Mouse (Mus musculus): ENCODE results near the gene Fut1. TPM values are rescaled to one million over a fixed set of nuclear protein-coding genes. Genes with fewer than 3 reads are reported as not detected.

Gene Fut1
- polyA plus RNA-seq, 1 experiment from 2014 or later: not detected

DNA sequence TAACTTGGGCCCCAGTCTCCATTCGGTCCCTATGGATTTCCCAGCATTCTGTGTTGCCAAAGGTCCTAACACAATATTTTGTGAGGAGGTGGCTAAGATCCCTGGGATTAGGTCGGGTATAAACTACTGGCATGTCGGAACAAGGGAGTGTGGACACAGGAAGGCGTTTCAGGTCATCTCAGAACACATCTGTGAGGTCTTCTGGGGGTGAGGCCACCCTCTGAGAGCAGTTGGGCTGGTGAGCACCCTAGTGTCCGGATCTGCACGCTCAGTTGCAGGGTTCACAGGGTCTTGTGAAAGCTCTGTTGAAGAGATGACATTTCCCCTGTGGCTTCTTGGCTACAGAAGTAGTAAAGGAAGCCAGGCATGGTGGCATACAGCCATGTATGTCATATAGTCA lies 31.2 kb upstream of the Fut1 start:
- Histone ChIP-seq H3K4me3 (ENCODE audit: low read depth, low read length) (no peak overlapping the region), H3K9me3 (replicated peaks; ENCODE audit: control insufficient read depth, low read length) (no peaks in the 10 kb centered on the region), H3K27ac (ENCODE audit: low read depth, low read length) (no peak overlapping the region), H3K9ac (ENCODE audit: low read length) (no peak overlapping the region), H3K27me3 (replicated peaks; ENCODE audit: control insufficient read depth, insufficient read depth, low read length) (no peaks in the 10 kb centered on the region), H3K36me3 (ENCODE audit: control insufficient read depth, insufficient read depth, low read length) (peaks cover 12% of the 10 kb centered on the region), H3K4me2 (ENCODE audit: low read length) (no peak overlapping the region), H3K4me1 (ENCODE audit: control insufficient read depth, insufficient read depth, low read length) (no peaks in the 10 kb centered on the region)
- 89% methylated on average over 6 of the region's 6 CpGs for WGBS
- ATAC-seq (no peak), DNase-seq (ENCODE audit: low spot score) (no peak)

- WGBS: 93% methylated on average over 23 of the region's 23 CpGs
- Histone ChIP-seq H3K4me3 (ENCODE audit: low read depth, low read length) (no peak overlapping the region), H3K4me2 (ENCODE audit: low read length) (no peak overlapping the region), H3K36me3 (ENCODE audit: control insufficient read depth, insufficient read depth, low read length) (peaks cover 10% of the 10 kb centered on the region), H3K27me3 (replicated peaks; ENCODE audit: control insufficient read depth, insufficient read depth, low read length) (no peaks in the 10 kb centered on the region), H3K4me1 (ENCODE audit: control insufficient read depth, insufficient read depth, low read length) (no peaks in the 10 kb centered on the region), H3K9ac (ENCODE audit: low read length) (no peak overlapping the region), H3K9me3 (replicated peaks; ENCODE audit: control insufficient read depth, low read length) (no peaks in the 10 kb centered on the region), H3K27ac (ENCODE audit: low read depth, low read length) (no peak overlapping the region)
- ATAC-seq: no peak
- no peak for DNase-seq (ENCODE audit: low spot score)
These were observed 29.2 kb upstream of the Fut1 start for GRCm38 (mm10) chr7:45587631-45588592.

- DNase-seq (ENCODE audit: low spot score) (peak; percentile 98), ATAC-seq (peak; percentile 99)
- Histone ChIP-seq H3K4me1 (ENCODE audit: control insufficient read depth, insufficient read depth, low read length) (no peaks in the 10 kb centered on the region), H3K27ac (ENCODE audit: low read depth, low read length) (peak overlapping the region; percentile 36; the same call in 1 of the 2 replicates), H3K36me3 (ENCODE audit: control insufficient read depth, insufficient read depth, low read length) (peaks cover 10% of the 10 kb centered on the region), H3K27me3 (replicated peaks; ENCODE audit: control insufficient read depth, insufficient read depth, low read length) (no peaks in the 10 kb centered on the region), H3K9ac (ENCODE audit: low read length) (peak overlapping the region; percentile 52), H3K4me3 (ENCODE audit: low read depth, low read length) (peak overlapping the region; percentile 26), H3K9me3 (replicated peaks; ENCODE audit: control insufficient read depth, low read length) (no peaks in the 10 kb centered on the region), H3K4me2 (ENCODE audit: low read length) (peak overlapping the region; percentile 42)
- 4% methylated on average over 19 of the region's 19 CpGs for WGBS
These were observed 27.9 kb upstream of the Fut1 start for GRCm38 (mm10) chr7:45589173-45589572.

DNA sequence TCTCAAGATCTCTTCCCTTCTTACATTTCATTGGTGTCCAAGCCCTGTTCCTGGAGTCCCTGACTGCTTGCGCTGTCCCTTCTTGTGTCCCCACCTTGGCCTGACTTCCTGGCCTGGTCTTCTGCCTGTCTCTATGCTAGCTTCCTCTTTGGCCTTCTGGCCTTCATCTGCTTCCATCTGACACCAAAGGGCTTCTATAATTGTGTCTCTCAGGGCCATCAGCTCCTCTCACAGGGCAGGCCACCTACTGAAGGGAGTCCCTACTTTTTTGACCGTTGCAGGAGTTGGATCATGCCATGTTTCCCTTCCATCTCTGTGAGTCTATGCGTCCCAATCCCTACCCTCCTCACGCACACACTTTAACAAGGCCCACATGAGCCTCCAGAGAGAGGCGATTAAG lies 27.2 kb upstream of the Fut1 start:
- Histone ChIP-seq H3K4me3 (ENCODE audit: low read depth, low read length) (no peak overlapping the region), H3K9ac (ENCODE audit: low read length) (no peak overlapping the region), H3K27me3 (replicated peaks; ENCODE audit: control insufficient read depth, insufficient read depth, low read length) (no peaks in the 10 kb centered on the region), H3K4me1 (ENCODE audit: control insufficient read depth, insufficient read depth, low read length) (no peaks in the 10 kb centered on the region), H3K4me2 (ENCODE audit: low read length) (no peak overlapping the region), H3K27ac (ENCODE audit: low read depth, low read length) (no peak overlapping the region), H3K36me3 (ENCODE audit: control insufficient read depth, insufficient read depth, low read length) (peaks cover 10% of the 10 kb centered on the region), H3K9me3 (replicated peaks; ENCODE audit: control insufficient read depth, low read length) (no peaks in the 10 kb centered on the region)
- no peak for DNase-seq (ENCODE audit: low spot score)
- WGBS: 95% methylated on average over 5 of the region's 5 CpGs
- no peak for ATAC-seq

- H3K4me1 ChIP-seq (ENCODE audit: control insufficient read depth, insufficient read depth, low read length): no peaks in the 10 kb centered on the region
- H3K36me3 ChIP-seq (ENCODE audit: control insufficient read depth, insufficient read depth, low read length): peaks cover 1% of the 10 kb centered on the region; the same call in 1 of the 2 replicates
- no peaks in the 10 kb centered on the region for H3K9me3 ChIP-seq (replicated peaks; ENCODE audit: control insufficient read depth, low read length)
- ATAC-seq (no peak), DNase-seq (ENCODE audit: low spot score) (peak; percentile 25)
- no peak overlapping the region for H3K27ac ChIP-seq (ENCODE audit: low read depth, low read length)
- H3K27me3 ChIP-seq (replicated peaks; ENCODE audit: control insufficient read depth, insufficient read depth, low read length): no peaks in the 10 kb centered on the region
- 63% methylated on average over 3 of the region's 3 CpGs for WGBS
- H3K4me2 ChIP-seq (ENCODE audit: low read length): no peak overlapping the region
- no peak overlapping the region for H3K4me3 ChIP-seq (ENCODE audit: low read depth, low read length)
- H3K9ac ChIP-seq (ENCODE audit: low read length): no peak overlapping the region
These were observed 26.2 kb upstream of the Fut1 start for GRCm38 (mm10) chr7:45590874-45591273.

GRCm38 (mm10) chr7:45591880-45592279 lies 25.2 kb upstream of the Fut1 start:
- H3K27ac ChIP-seq (ENCODE audit: low read depth, low read length): no peak overlapping the region
- no peaks in the 10 kb centered on the region for H3K27me3 ChIP-seq (replicated peaks; ENCODE audit: control insufficient read depth, insufficient read depth, low read length)
- no peaks in the 10 kb centered on the region for H3K9me3 ChIP-seq (replicated peaks; ENCODE audit: control insufficient read depth, low read length)
- ATAC-seq (no peak), DNase-seq (ENCODE audit: low spot score) (no peak)
- H3K4me1 ChIP-seq (ENCODE audit: control insufficient read depth, insufficient read depth, low read length): no peaks in the 10 kb centered on the region
- no peak overlapping the region for H3K4me2 ChIP-seq (ENCODE audit: low read length)
- 80% methylated on average over 7 of the region's 7 CpGs for WGBS
- no peak overlapping the region for H3K9ac ChIP-seq (ENCODE audit: low read length)
- H3K36me3 ChIP-seq (ENCODE audit: control insufficient read depth, insufficient read depth, low read length): no peaks in the 10 kb centered on the region
- H3K4me3 ChIP-seq (ENCODE audit: low read depth, low read length): no peak overlapping the region

DNA sequence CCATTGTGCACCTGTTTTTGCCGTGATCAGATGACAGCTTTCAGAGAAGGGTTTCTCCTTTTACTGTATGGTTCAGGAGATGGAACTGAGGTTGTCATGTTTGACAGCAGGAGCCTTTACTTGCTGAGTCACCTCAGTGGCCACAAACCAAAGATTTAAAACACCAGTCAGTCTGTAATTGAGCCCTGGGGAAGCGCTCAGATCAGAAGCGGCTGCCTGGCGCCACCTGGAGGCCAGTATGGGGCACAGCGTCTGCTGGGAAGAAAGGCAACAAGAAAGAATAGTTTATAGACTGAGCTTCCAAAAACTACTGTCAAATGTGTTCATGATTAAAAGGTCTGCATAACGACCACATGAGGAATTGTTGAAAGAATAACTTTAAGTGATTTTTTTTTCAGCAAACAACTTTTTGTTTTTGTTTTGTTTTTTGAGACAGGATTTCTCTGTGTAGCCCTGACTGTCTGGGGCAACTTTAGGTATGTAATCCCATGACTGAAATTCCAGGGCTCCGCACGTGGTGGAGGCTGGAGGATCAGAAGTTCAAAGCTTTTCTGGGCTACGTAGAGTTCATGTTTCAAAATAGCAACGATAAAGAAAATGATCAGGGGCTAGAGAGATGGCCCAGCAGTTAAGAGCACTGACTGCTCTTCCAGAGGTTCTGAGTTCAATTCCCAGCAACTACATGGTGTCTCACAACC lies 23.8 kb upstream of the Fut1 start:
- no peak overlapping the region for H3K4me2 ChIP-seq (ENCODE audit: low read length)
- no peak overlapping the region for H3K9ac ChIP-seq (ENCODE audit: low read length)
- H3K9me3 ChIP-seq (replicated peaks; ENCODE audit: control insufficient read depth, low read length): no peaks in the 10 kb centered on the region
- no peak for ATAC-seq
- H3K4me3 ChIP-seq (ENCODE audit: low read depth, low read length): no peak overlapping the region
- no peaks in the 10 kb centered on the region for H3K4me1 ChIP-seq (ENCODE audit: control insufficient read depth, insufficient read depth, low read length)
- WGBS: 28% methylated on average over 10 of the region's 10 CpGs
- H3K36me3 ChIP-seq (ENCODE audit: control insufficient read depth, insufficient read depth, low read length): no peaks in the 10 kb centered on the region
- no peaks in the 10 kb centered on the region for H3K27me3 ChIP-seq (replicated peaks; ENCODE audit: control insufficient read depth, insufficient read depth, low read length)
- no peak overlapping the region for H3K27ac ChIP-seq (ENCODE audit: low read depth, low read length)
- DNase-seq (ENCODE audit: low spot score): peak; percentile 76

DNA sequence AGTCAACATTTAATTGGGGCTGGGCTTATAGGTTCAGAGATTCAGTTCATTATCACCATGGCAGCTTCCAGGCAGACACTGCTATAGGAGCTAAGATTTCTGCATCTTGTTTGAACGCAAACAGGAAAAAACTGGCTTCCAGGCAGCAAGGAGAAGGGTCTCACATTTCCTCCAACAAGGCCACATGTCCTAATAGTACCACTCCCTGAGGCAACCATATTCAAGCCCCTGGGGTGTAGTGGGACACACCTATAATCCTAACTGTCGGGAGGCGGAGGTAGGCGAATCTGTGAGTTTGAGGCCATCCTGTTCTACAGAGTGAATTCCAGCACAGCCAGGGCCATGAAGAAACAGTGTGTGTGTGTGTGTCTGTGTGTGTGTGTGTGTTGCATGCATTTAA lies 21.9 kb upstream of the Fut1 start:
- DNase-seq (ENCODE audit: low spot score): no peak
- Histone ChIP-seq H3K27me3 (replicated peaks; ENCODE audit: control insufficient read depth, insufficient read depth, low read length) (no peaks in the 10 kb centered on the region), H3K4me1 (ENCODE audit: control insufficient read depth, insufficient read depth, low read length) (no peaks in the 10 kb centered on the region), H3K27ac (ENCODE audit: low read depth, low read length) (no peak overlapping the region), H3K36me3 (ENCODE audit: control insufficient read depth, insufficient read depth, low read length) (no peaks in the 10 kb centered on the region), H3K4me3 (ENCODE audit: low read depth, low read length) (no peak overlapping the region), H3K4me2 (ENCODE audit: low read length) (no peak overlapping the region), H3K9me3 (replicated peaks; ENCODE audit: control insufficient read depth, low read length) (no peaks in the 10 kb centered on the region), H3K9ac (ENCODE audit: low read length) (no peak overlapping the region)
- no peak for ATAC-seq
- 78% methylated on average over 4 of the region's 4 CpGs for WGBS

GRCm38 (mm10) chr7:45596107-45596506 lies 21.0 kb upstream of the Fut1 start:
- no peak for DNase-seq (ENCODE audit: low spot score)
- 82% methylated on average over 1 of the region's 1 CpGs for WGBS
- ATAC-seq: no peak
- H3K9me3 ChIP-seq (replicated peaks; ENCODE audit: control insufficient read depth, low read length): no peaks in the 10 kb centered on the region
- no peak overlapping the region for H3K4me3 ChIP-seq (ENCODE audit: low read depth, low read length)
- H3K27me3 ChIP-seq (replicated peaks; ENCODE audit: control insufficient read depth, insufficient read depth, low read length): no peaks in the 10 kb centered on the region
- no peak overlapping the region for H3K27ac ChIP-seq (ENCODE audit: low read depth, low read length)
- H3K4me1 ChIP-seq (ENCODE audit: control insufficient read depth, insufficient read depth, low read length): no peaks in the 10 kb centered on the region
- H3K4me2 ChIP-seq (ENCODE audit: low read length): no peak overlapping the region
- H3K36me3 ChIP-seq (ENCODE audit: control insufficient read depth, insufficient read depth, low read length): no peaks in the 10 kb centered on the region
- no peak overlapping the region for H3K9ac ChIP-seq (ENCODE audit: low read length)
